Mouse (Mus musculus): ENCODE measurements around the gene Eif5b.

DNA sequence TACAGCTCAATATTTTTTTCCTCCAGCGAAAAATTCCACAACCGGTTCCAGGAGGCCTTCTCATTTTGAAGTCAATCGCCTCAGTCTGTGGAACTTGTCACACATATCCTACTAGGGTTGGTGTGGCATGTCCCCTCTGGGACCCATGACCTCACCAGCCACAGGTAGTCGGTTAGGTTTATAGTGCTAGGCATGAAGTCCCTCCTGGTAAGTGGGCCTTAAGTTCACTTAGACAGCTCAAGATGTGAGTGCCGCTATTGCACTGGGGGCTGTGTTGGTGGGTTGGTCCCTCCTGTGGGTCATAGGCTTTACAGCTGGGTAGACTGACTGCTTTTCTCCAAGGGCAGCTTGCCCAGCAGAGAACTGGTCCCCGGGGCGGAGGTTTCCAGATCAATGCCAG lies 20.5 kb upstream of the Eif5b start:
- TF ChIP-seq POLR2A (IDR thresholded peaks at IDR 0.05; ENCODE audit: borderline replicate concordance, extremely low read depth, low read depth, low read length) (no peak), CTCF (IDR thresholded peaks at IDR 0.05; ENCODE audit: insufficient read depth, low read length) (no peak)

Measured in lung, adult 2 months (tissue).